8 mouse cellular contexts compared by ENCODE assay signal in genomic region chrX:53057054-53057759, GRCm38 (mm10).
DNase-seq lines count a peak whose midpoint lies in the region; ATAC-seq and TF ChIP-seq lines count a peak whose summit lies in the region.

No protein-coding gene starts in this region.

- peak; percentile 76 for ATAC-seq in activated CD4-positive, CD25-positive, alpha-beta regulatory T cell, adult 4 months
- peak; percentile 73 for ATAC-seq in common myeloid progenitor, adult 5-6 weeks (replicated peaks; ENCODE audit: low read depth, poor library complexity, severe bottlenecking)
- ATAC-seq in hindbrain, postnatal 0 days, result peak; percentile 85

- H3K4me1 ChIP-seq in hindbrain, postnatal 0 days (ENCODE audit: insufficient read depth, low read length), result no peaks in the 10 kb centered on the region

- peak; percentile 39 to 66 for DNase-seq in gastrocnemius, adult 8-10 months (ENCODE audit: low spot score in 2 of 2)
- DNase-seq in hindbrain, postnatal 0 days (ENCODE audit: low spot score), result peak; percentile 71
- DNase-seq in left cerebral cortex, postnatal 36 days (ENCODE audit: low spot score in 2 of 2), result peak; percentile 17 to 25
- DNase-seq in mesoderm, embryonic 11.5 days (ENCODE audit: low read depth, low spot score), result peak; percentile 84
- DNase-seq in right cerebral cortex, postnatal 36 days (ENCODE audit: low spot score in 2 of 2), result peak; percentile 6 to 17
- DNase-seq in urinary bladder, postnatal 4 days (ENCODE audit: low spot score in 2 of 2), result peak; percentile 91 to 92

- H3K36me3 ChIP-seq in hindbrain, postnatal 0 days (ENCODE audit: insufficient read depth, low read length), result no peaks in the 10 kb centered on the region

- WGBS in hindbrain, postnatal 0 days, result 24% methylated on average over 42 of the region's 42 CpGs

- H3K9ac ChIP-seq in hindbrain, postnatal 0 days (replicated peaks; ENCODE audit: low read length), result peak overlapping the region; percentile 48

- H3K27me3 ChIP-seq in hindbrain, postnatal 0 days (ENCODE audit: insufficient read depth, low read length), result no peaks in the 10 kb centered on the region; the same call in 1 of the 2 replicates

- intact Hi-C loops in left cerebral cortex, postnatal 36 days (cut with DNase I), result loop anchor here (10.0 kb wide), 1 partner anchor 178 kb away; no protein-coding TSS in a partner anchor

- peak overlapping the region; percentile 52 for H3K4me3 ChIP-seq in hindbrain, postnatal 0 days (ENCODE audit: low read length)

- peak overlapping the region; percentile 54 for H3K4me2 ChIP-seq in hindbrain, postnatal 0 days (ENCODE audit: low read depth, low read length)

- H3K9me3 ChIP-seq in hindbrain, postnatal 0 days (ENCODE audit: low read length), result no peaks in the 10 kb centered on the region

- peak overlapping the region; percentile 64; the same call in 1 of the 2 replicates for H3K27ac ChIP-seq in hindbrain, postnatal 0 days

- TF ChIP-seq CTCF in hindbrain, postnatal 0 days (IDR thresholded peaks at IDR 0.05; ENCODE audit: low read depth), result no peak

Comparison
In these comparisons a context has a peak if more than half of its experiments do, and no peak if none do; other contexts are left out.
1. Peak in every context shown above with its lines: DNase-seq, ATAC-seq, H3K4me3 ChIP-seq and H3K27ac ChIP-seq.
2. DNase-seq: peak in every context shown above with its lines; median percentile 92 in urinary bladder, postnatal 4 days; 84 in mesoderm, embryonic 11.5 days; 71 in hindbrain, postnatal 0 days; 52 in gastrocnemius, adult 8-10 months; 21 in left cerebral cortex, postnatal 36 days; 12 in right cerebral cortex, postnatal 36 days.